Mouse (Mus musculus) frontal cortex, postnatal 14 days (tissue): ENCODE results near the gene Foxg1.

Experiments
- DNase-seq, 2 experiments: peaks; one replicate each; pipeline ENCODE4 v3.0.0; 2022; ENCODE audit warnings: low spot score in 2 of 2

Foxg1 gene

GRCm38 (mm10) chr12:49385631-49385990 lies 3.2 kb downstream of the Foxg1 start:
- no peak for DNase-seq

- no peak for DNase-seq
Measured at GRCm38 (mm10) chr12:49386081-49386805, 3.8 kb downstream of the Foxg1 start.

- no peak for DNase-seq
Measured at GRCm38 (mm10) chr12:49387856-49388598, 5.6 kb downstream of the Foxg1 start.

GRCm38 (mm10) chr12:49389666-49390065 lies 7.2 kb downstream of the Foxg1 start:
- DNase-seq = no peak

GRCm38 (mm10) chr12:49390257-49390656 lies 7.8 kb downstream of the Foxg1 start:
- peak in 1 of 2 experiments; percentile 37 for DNase-seq

GRCm38 (mm10) chr12:49390926-49391304 lies 8.5 kb downstream of the Foxg1 start:
- no peak for DNase-seq

GRCm38 (mm10) chr12:49391305-49392040 lies 9.0 kb downstream of the Foxg1 start:
- DNase-seq = peak in 1 of 2 experiments; percentile 64

GRCm38 (mm10) chr12:49392041-49392390 lies 9.6 kb downstream of the Foxg1 start:
- DNase-seq = no peak

GRCm38 (mm10) chr12:49392876-49393275 lies 10.4 kb downstream of the Foxg1 start:
- DNase-seq = no peak

DNA sequence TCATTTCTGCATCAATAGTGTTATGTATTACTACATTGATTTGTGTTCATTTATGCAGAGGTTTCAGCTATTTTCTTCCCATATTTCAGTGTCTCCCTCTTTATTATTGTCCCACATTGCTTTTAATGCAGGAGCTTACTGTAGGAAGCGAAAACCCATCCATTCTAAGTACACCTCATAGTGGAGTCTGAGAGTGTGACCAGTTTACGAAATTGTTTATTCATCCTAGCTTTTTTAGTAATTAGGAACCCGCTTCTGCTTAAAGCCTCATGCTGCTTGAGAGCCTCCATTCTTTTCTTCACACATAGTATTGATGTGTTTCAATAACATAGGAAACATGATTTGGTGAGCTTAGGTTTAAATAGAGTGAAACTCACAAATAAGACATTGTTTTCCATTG lies 11.2 kb downstream of the Foxg1 start:
- DNase-seq = no peak

- no peak for DNase-seq
Measured at GRCm38 (mm10) chr12:49394181-49394580, 11.7 kb downstream of the Foxg1 start.

GRCm38 (mm10) chr12:49394836-49395235 lies 12.4 kb downstream of the Foxg1 start:
- DNase-seq = peak in 1 of 2 experiments; percentile 34

DNA sequence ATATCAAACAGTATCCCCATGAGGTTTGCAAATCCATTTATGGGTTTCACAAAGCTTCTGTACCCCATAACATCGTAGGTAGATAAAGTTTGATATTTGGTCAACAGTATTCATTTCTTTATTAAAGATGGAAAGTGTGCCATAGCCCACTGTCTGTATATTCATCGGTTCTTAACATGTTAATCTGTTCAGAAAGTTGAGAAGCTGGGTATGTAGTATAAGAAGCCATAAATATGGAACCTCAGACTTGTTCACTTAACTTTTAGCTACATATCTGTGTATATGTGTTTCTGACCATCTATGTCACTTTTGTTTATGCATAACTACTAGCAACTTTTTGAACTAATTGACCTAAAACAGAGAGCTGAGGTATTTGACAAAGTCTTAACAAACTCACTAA lies 13.5 kb downstream of the Foxg1 start:
- DNase-seq = no peak

- DNase-seq = no peak
Measured at GRCm38 (mm10) chr12:49396776-49397175, 14.3 kb downstream of the Foxg1 start.

DNA sequence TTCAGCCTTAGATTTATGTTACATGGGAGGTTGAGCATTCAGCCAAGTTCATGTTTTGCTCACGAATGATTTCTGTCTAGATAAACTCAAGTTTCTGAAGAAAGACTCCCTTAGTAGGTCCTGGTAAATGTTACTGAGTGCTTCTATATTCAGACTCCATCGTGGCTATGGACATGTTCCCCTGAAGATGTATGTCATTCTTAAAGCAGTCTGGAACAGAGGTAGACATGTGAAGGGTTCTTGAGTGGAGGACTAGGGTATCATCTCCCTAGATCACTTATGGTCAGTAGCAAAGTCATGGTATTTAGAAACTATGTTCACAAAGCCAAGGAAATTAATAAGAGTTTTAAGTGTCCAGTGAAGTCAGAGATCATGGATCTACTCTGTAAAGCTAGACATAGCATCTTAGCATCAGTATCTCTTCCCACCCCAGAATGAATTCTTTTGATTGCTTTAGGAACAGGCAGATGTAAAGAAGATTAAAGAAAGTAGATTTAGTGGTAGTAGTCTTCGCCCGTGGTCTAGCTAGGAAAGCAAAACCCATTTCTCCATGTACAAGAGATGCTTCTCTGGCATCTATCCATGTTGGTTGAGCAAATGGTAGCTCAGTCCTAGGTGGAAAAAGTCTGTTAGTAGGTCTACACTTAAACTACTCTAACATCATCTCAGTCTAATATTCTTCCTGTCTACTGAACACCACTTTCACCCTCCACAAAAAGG lies 15.1 kb downstream of the Foxg1 start:
- DNase-seq = no peak

- DNase-seq = no peak
Measured at GRCm38 (mm10) chr12:49398163-49398540, 15.7 kb downstream of the Foxg1 start.

DNA sequence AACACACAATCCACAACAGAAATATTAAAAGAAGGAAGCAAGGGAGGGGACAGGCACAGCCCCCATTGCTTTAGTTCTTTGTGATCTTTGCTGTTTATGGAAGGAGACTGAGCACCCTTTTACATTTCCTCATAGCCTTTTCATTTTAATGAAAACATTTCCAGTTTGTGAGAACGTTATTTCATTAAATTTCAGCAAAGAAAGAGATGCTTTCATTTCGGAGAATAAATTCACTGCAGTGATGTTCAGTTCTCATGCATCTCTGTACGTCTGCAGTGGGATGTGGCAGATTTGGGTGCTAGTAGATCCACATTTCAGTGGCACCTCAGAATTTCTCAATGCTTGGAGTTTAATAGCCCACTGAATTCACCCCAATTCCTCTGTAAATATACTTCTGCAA lies 16.2 kb downstream of the Foxg1 start:
- no peak for DNase-seq

DNA sequence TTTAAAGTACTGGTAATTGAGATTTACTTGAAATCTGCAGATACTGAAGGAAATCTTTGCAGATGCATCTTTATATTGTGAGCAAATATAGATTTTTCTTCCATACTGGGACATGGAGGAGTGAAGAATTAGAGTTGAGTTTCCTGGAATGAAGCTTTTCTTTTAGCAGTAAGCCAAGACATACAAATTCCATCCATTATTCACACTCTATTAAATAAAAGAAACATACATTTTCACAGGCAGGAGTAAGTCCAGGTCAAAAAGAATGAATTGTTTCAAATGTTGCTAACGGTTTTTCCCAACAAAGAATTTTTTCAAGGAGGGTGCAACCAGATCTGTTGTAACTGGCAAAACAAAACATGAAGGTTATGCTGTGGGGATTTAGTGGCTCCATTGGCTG lies 17.2 kb downstream of the Foxg1 start:
- DNase-seq = no peak

- no peak for DNase-seq
Measured at GRCm38 (mm10) chr12:49400036-49400852, 17.8 kb downstream of the Foxg1 start.

DNA sequence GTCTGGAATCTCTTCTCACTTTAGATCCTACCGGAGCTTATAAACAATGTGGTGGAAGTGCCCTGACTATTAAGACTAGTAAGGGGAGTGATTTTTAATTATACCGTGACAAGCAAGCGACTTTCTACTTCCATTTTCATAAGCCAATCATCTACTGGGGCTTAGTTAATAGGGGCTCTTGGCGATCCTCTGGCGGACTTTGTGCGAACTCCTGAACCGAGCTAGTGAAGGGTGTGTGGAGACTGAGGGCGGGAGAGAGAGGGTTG lies 18.3 kb downstream of the Foxg1 start:
- DNase-seq = no peak

- peak; percentile 69 for DNase-seq
Measured at GRCm38 (mm10) chr12:49401119-49401795, 18.8 kb downstream of the Foxg1 start.
